Mouse (Mus musculus): Measurements from ENCODE around the gene Rapgef4.

The Rapgef4 gene

GRCm38 (mm10) chr2:72269651-72270341 lies 288.8 kb downstream of the Rapgef4 start:
- no peak for DNase-seq (ENCODE audit: low read depth, low spot score)

- no peak for DNase-seq (ENCODE audit: low read depth, low spot score)
These were observed 297.3 kb downstream of the Rapgef4 start for GRCm38 (mm10) chr2:72278247-72278873.

GRCm38 (mm10) chr2:72280524-72280923 lies 299.5 kb downstream of the Rapgef4 start:
- DNase-seq (ENCODE audit: low read depth, low spot score) = no peak

- no peak for DNase-seq (ENCODE audit: low read depth, low spot score)
These were observed 300.9 kb downstream of the Rapgef4 start for GRCm38 (mm10) chr2:72281971-72282370.

GRCm38 (mm10) chr2:72282733-72283132 lies 301.7 kb downstream of the Rapgef4 start:
- DNase-seq (ENCODE audit: low read depth, low spot score) = no peak

- peak; percentile 40 for DNase-seq (ENCODE audit: low read depth, low spot score)
These were observed 303.6 kb downstream of the Rapgef4 start for GRCm38 (mm10) chr2:72284689-72285088.

- peak; percentile 60 for DNase-seq (ENCODE audit: low read depth, low spot score)
These were observed 304.3 kb downstream of the Rapgef4 start, which contains the start of gene Map3k20 for GRCm38 (mm10) chr2:72285256-72285887. TSS of gene Map3k20 (plus strand) at chr2:72285637.

- no peak for DNase-seq (ENCODE audit: low read depth, low spot score)
These were observed 305.0 kb downstream of the Rapgef4 start for GRCm38 (mm10) chr2:72285888-72286661.

GRCm38 (mm10) chr2:72287142-72287541 lies 306.1 kb downstream of the Rapgef4 start:
- DNase-seq (ENCODE audit: low read depth, low spot score) = no peak

- no peak for DNase-seq (ENCODE audit: low read depth, low spot score)
These were observed 308.0 kb downstream of the Rapgef4 start for GRCm38 (mm10) chr2:72288932-72289534.

- DNase-seq (ENCODE audit: low read depth, low spot score) = no peak
These were observed 310.1 kb downstream of the Rapgef4 start for GRCm38 (mm10) chr2:72291103-72291502.

- no peak for DNase-seq (ENCODE audit: low read depth, low spot score)
These were observed 311.5 kb downstream of the Rapgef4 start for GRCm38 (mm10) chr2:72292573-72292972.

GRCm38 (mm10) chr2:72294994-72295393 lies 314.0 kb downstream of the Rapgef4 start:
- DNase-seq (ENCODE audit: low read depth, low spot score) = no peak

GRCm38 (mm10) chr2:72296984-72297715 lies 316.1 kb downstream of the Rapgef4 start:
- no peak for DNase-seq (ENCODE audit: low read depth, low spot score)

- DNase-seq (ENCODE audit: low read depth, low spot score) = no peak
These were observed 316.7 kb downstream of the Rapgef4 start for GRCm38 (mm10) chr2:72297716-72298082.

- DNase-seq (ENCODE audit: low read depth, low spot score) = peak; percentile 45
These were observed 317.4 kb downstream of the Rapgef4 start for GRCm38 (mm10) chr2:72298406-72298805.

- DNase-seq (ENCODE audit: low read depth, low spot score) = no peak
These were observed 320.3 kb downstream of the Rapgef4 start for GRCm38 (mm10) chr2:72301194-72301916.

GRCm38 (mm10) chr2:72305738-72306137 lies 324.7 kb downstream of the Rapgef4 start:
- DNase-seq (ENCODE audit: low read depth, low spot score) = no peak
